Mouse (Mus musculus) liver, embryonic 11.5 days (tissue): ENCODE measurements around the gene Dnah7c. TPM values are rescaled to one million over a fixed set of nuclear protein-coding genes. Genes with fewer than 3 reads are reported as not detected.

Experiments
- ATAC-seq: fragments of 200-750 bp; cut with Nextera tagmentation; replicated peaks from 2 replicates; pipeline ENCODE4 v1.8.0; 2017; ENCODE audit warnings: moderate number of reproducible peaks, mild to moderate bottlenecking, moderate TSS enrichment, moderate library complexity; ENCODE audit not compliant: low FRiP score
- DNase-seq: peaks from one replicate; pipeline ENCODE4 v3.0.0-alpha.2; 2017; ENCODE audit warnings: low spot score
- H3K27ac ChIP-seq: fragments of 300-500 bp; sonication (generic); 2 replicates; pipeline ENCODE4 v1.5.1; 2014; ENCODE audit warnings: mild to moderate bottlenecking, low read depth, low read length, control low read depth
- H3K27me3 ChIP-seq: fragments of 300-500 bp; sonication (generic); replicated peaks from 2 replicates; pipeline ENCODE4 v1.6.1; 2014; ENCODE audit warnings: low read length, mixed read lengths; ENCODE audit not compliant: control insufficient read depth, insufficient read depth
- H3K36me3 ChIP-seq: fragments of 300-500 bp; sonication (generic); 2 replicates; pipeline ENCODE4 v1.6.1; 2014; ENCODE audit warnings: mild to moderate bottlenecking, low read length, moderate library complexity, mixed read lengths; ENCODE audit not compliant: control insufficient read depth, insufficient read depth
- H3K4me1 ChIP-seq: fragments of 300-500 bp; sonication (generic); replicated peaks from 2 replicates; pipeline ENCODE4 v1.6.1; 2014; ENCODE audit warnings: low read length, mixed read lengths; ENCODE audit not compliant: control insufficient read depth, insufficient read depth
- H3K4me2 ChIP-seq: fragments of 300-500 bp; sonication (generic); 2 replicates; pipeline ENCODE4 v1.6.1; 2014; ENCODE audit warnings: mild to moderate bottlenecking, control low read depth, moderate library complexity
- H3K4me3 ChIP-seq: fragments of 300-500 bp; sonication (generic); 2 replicates; pipeline ENCODE4 v1.5.1; 2014; ENCODE audit warnings: low read depth, low read length, control low read depth
- H3K9ac ChIP-seq: fragments of 300-500 bp; sonication (generic); 2 replicates; pipeline ENCODE4 v1.6.1; 2014; ENCODE audit warnings: low read depth, low read length, control low read depth
- H3K9me3 ChIP-seq: fragments of 300-500 bp; sonication (generic); 2 replicates; pipeline ENCODE4 v1.6.1; 2016; ENCODE audit warnings: low read length, inconsistent platforms, mixed read lengths; ENCODE audit not compliant: control insufficient read depth
- WGBS: fragments of 180-500 bp; shearing (Covaris S2); extraction: QIAGEN DNeasy Blood & Tissue Kit; methylation state at CpG from one replicate; pipeline ENCODE4 v1.1.7; 2014; 5-methylcytosine and 5-hydroxymethylcytosine counted together
- polyA plus RNA-seq: library from polyadenylated mRNA; unstranded; fragments of >200 nt; fragmentation: Nextera tagmentation; extraction: Ambion mirVana; gene quantifications from 2 replicates; pipeline ENCODE4 v1.2.1, GENCODE M21; 2014

Dnah7c gene
- polyA plus RNA-seq, 1 experiment from 2014 or later: 0.04 TPM

GRCm38 (mm10) chr1:46831927-46832326, 406.5 kb downstream of the Dnah7c start:
- no peaks in the 10 kb centered on the region for H3K4me1 ChIP-seq
- H3K4me2 ChIP-seq: no peak overlapping the region
- DNase-seq: no peak
- ATAC-seq: no peak
- H3K4me3 ChIP-seq: no peak overlapping the region
- peaks cover 7% of the 10 kb centered on the region; the same call in 1 of the 2 replicates for H3K36me3 ChIP-seq
- H3K9me3 ChIP-seq: no peaks in the 10 kb centered on the region
- no peak overlapping the region for H3K9ac ChIP-seq
- H3K27ac ChIP-seq: no peak overlapping the region
- H3K27me3 ChIP-seq: no peaks in the 10 kb centered on the region
- 75% methylated on average over 5 of the region's 5 CpGs for WGBS

GRCm38 (mm10) chr1:46843406-46843805, 418.0 kb downstream of the Dnah7c start:
- H3K4me2 ChIP-seq: no peak overlapping the region
- DNase-seq (no peak), ATAC-seq (no peak)
- H3K9me3 ChIP-seq: no peaks in the 10 kb centered on the region
- H3K27me3 ChIP-seq: no peaks in the 10 kb centered on the region
- no peak overlapping the region for H3K9ac ChIP-seq
- H3K4me3 ChIP-seq: no peak overlapping the region
- WGBS: 62% methylated on average over 4 of the region's 4 CpGs
- no peaks in the 10 kb centered on the region for H3K4me1 ChIP-seq
- H3K27ac ChIP-seq: no peak overlapping the region
- no peaks in the 10 kb centered on the region for H3K36me3 ChIP-seq

DNA sequence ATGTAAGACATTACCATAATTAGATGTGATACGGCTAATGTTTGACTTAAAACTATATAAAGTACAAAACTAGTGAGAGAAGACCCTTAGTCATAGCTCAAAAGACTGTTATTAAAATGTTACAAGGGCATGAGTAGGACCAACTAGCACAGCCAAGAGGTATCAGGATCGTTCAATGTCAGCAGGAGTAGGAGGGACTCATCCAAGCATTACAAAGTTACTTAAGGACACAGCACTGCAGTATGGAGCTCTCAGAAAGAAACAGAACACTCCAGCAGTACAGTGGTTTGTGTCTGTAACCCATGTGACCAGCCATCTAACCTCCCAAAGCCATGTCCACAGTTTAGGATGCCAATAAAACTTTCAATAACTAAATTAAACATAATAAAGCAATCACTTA, 418.9 kb downstream of the Dnah7c start:
- H3K27me3 ChIP-seq: no peaks in the 10 kb centered on the region
- 87% methylated on average over 2 of the region's 2 CpGs for WGBS
- H3K9me3 ChIP-seq: no peaks in the 10 kb centered on the region
- H3K27ac ChIP-seq: no peak overlapping the region
- DNase-seq (no peak), ATAC-seq (no peak)
- no peaks in the 10 kb centered on the region for H3K36me3 ChIP-seq
- no peak overlapping the region for H3K9ac ChIP-seq
- H3K4me3 ChIP-seq: no peak overlapping the region
- H3K4me1 ChIP-seq: no peaks in the 10 kb centered on the region
- no peak overlapping the region for H3K4me2 ChIP-seq

- 66% methylated on average over 5 of the region's 5 CpGs for WGBS
- ATAC-seq: no peak
These were observed 419.8 kb downstream of the Dnah7c start for GRCm38 (mm10) chr1:46845221-46845620.

DNA sequence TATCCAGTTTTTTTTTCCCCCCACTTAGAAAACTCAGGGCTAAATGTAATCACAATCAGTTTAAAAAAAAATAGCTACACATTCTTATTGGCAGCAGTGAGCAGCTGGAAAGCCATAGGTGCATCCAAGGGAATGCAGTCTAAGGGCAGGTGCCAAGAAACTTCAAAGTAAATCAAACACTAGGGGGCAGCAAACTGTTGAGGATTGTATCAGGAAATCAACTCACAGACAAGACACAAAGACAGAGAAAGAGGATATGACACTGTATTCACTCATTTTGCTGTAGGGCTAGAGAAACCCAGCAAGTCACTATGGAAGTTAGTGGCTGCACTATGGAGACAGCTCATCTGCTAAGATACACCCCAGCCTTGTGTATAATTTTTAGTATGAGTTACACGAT, 424.4 kb downstream of the Dnah7c start:
- H3K4me3 ChIP-seq: no peak overlapping the region
- H3K27ac ChIP-seq: no peak overlapping the region
- peaks cover 3% of the 10 kb centered on the region; the same call in 1 of the 2 replicates for H3K4me1 ChIP-seq
- H3K4me2 ChIP-seq: no peak overlapping the region
- WGBS: 37% methylated on average over 1 of the region's 1 CpGs
- no peaks in the 10 kb centered on the region for H3K36me3 ChIP-seq
- no peaks in the 10 kb centered on the region for H3K27me3 ChIP-seq
- H3K9me3 ChIP-seq: no peaks in the 10 kb centered on the region
- no peak overlapping the region for H3K9ac ChIP-seq
- no peak for ATAC-seq
- no peak for DNase-seq

More at GRCm38 (mm10) chr1:46845221-46845620, 419.8 kb downstream of the Dnah7c start:
- H3K9me3 ChIP-seq: no peaks in the 10 kb centered on the region
- no peak overlapping the region for H3K27ac ChIP-seq
- H3K36me3 ChIP-seq: no peaks in the 10 kb centered on the region
- H3K9ac ChIP-seq: no peak overlapping the region
- H3K4me2 ChIP-seq: no peak overlapping the region
- 0 out of 2 replicates have a peak, but pooled peaks cover 3% of the 10 kb centered on the region for H3K4me1 ChIP-seq
- no peak overlapping the region for H3K4me3 ChIP-seq
- DNase-seq: no peak
- H3K27me3 ChIP-seq: no peaks in the 10 kb centered on the region

DNA sequence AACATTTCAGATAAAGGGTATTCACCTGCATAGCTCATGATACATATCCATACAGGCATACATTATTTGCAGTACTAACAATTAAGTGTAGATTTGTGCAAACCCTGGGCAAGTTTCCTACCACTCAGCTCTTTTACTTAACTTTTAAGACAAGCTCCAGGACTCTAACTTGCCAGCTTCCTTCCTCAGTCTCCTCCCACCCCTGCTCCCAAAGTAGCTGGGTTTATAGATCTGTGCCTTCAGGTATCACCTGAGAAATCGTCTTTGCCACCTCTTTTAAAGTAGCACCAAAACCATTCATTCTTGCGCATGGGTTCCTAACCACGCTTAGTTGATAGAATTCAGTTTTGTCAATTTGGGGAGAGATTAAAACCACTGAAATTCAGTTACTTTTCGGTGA, 426.2 kb downstream of the Dnah7c start:
- H3K27me3 ChIP-seq: no peaks in the 10 kb centered on the region
- peaks cover 3% of the 10 kb centered on the region; the same call in 1 of the 2 replicates for H3K4me1 ChIP-seq
- peak overlapping the region; percentile 67 for H3K4me2 ChIP-seq
- no peak for ATAC-seq
- WGBS: 57% methylated on average over 4 of the region's 4 CpGs
- no peak overlapping the region for H3K9ac ChIP-seq
- no peak overlapping the region for H3K27ac ChIP-seq
- no peaks in the 10 kb centered on the region for H3K36me3 ChIP-seq
- H3K4me3 ChIP-seq: no peak overlapping the region; the same call in 1 of the 2 replicates
- no peaks in the 10 kb centered on the region for H3K9me3 ChIP-seq
- no peak for DNase-seq

GRCm38 (mm10) chr1:46852216-46852599, 426.8 kb downstream of the Dnah7c start:
- H3K4me2 ChIP-seq: peak overlapping the region; percentile 67
- H3K27me3 ChIP-seq: no peaks in the 10 kb centered on the region
- peak overlapping the region; percentile 94 for H3K4me3 ChIP-seq
- H3K9ac ChIP-seq: peak overlapping the region; percentile 97
- 4% methylated on average over 4 of the region's 4 CpGs for WGBS
- no peak for DNase-seq
- H3K27ac ChIP-seq: peak overlapping the region; percentile 97
- H3K36me3 ChIP-seq: no peaks in the 10 kb centered on the region
- no peak for ATAC-seq
- H3K4me1 ChIP-seq: peaks cover 3% of the 10 kb centered on the region; the same call in 1 of the 2 replicates
- H3K9me3 ChIP-seq: no peaks in the 10 kb centered on the region

GRCm38 (mm10) chr1:46852600-46853272, 427.3 kb downstream of the Dnah7c start:
- Histone ChIP-seq H3K27me3 (no peaks in the 10 kb centered on the region), H3K4me1 (peaks cover 3% of the 10 kb centered on the region; the same call in 1 of the 2 replicates), H3K4me3 (peak overlapping the region; percentile 94), H3K4me2 (peak overlapping the region; percentile 67), H3K9ac (peak overlapping the region; percentile 97), H3K9me3 (no peaks in the 10 kb centered on the region), H3K27ac (peak overlapping the region; percentile 97), H3K36me3 (no peaks in the 10 kb centered on the region)
- DNase-seq: peak; percentile 78
- under 1% methylated on average over 72 of the region's 75 CpGs for WGBS
- peak; percentile 29 for ATAC-seq
